Mouse (Mus musculus) thymus, adult 2 months (tissue): Measurements from ENCODE around the gene Parp3.

Experiments
- CTCF ChIP-seq: fragments of 200-500 bp; IDR thresholded peaks from 2 replicates; pipeline ENCODE4 v1.5.1; 2012; ENCODE audit warnings: mild to moderate bottlenecking, control low read depth, low read length, moderate library complexity, borderline replicate concordance; ENCODE audit not compliant: control insufficient read depth, poor library complexity, insufficient read depth; ENCODE audit errors: extremely low read depth
- POLR2A ChIP-seq: fragments of 200-500 bp; IDR thresholded peaks from 2 replicates; pipeline ENCODE4 v1.6.1; 2012; ENCODE audit warnings: mild to moderate bottlenecking, low read length, control low read depth, moderate library complexity; ENCODE audit not compliant: control insufficient read depth, poor library complexity, insufficient read depth; ENCODE audit errors: extremely low read depth

DNA sequence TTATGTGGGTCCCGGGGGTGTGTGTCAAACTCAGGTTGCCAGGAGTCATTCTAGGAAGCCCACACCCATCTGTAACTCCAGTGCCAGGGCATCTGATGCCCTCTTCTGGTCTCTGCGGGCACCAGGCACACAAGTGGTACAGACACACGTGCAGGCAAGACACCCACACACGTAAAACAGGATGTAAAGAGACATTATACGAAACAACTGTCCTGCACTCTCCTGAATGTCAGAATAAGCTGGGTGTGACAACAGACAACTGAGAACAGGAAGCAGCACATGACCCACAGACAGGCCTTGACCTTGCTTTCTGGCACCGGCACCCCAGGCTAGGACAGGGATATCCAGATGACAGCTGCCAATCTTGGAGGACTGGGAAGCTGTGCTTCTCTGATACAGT, 7.4 kb downstream of the Parp3 start:
- TF ChIP-seq CTCF (no peak), POLR2A (no peak)
